Mouse (Mus musculus): ENCODE data around the gene Ppfibp1.
A peak's percentile ranks its signal among the peaks of the same experiment; 100 is the strongest.

Gene Ppfibp1

GRCm38 (mm10) chr6:147042291-147043290, 154.3 kb downstream of the Ppfibp1 start, which contains the start of gene Mrps35:
Gene Mrps35 (plus strand): TSS chr6:147042764.
- DNase-seq (ENCODE audit: low spot score): peak; percentile 95

GRCm38 (mm10) chr6:147043633-147044032, 155.3 kb downstream of the Ppfibp1 start:
- no peak for DNase-seq (ENCODE audit: low spot score)

GRCm38 (mm10) chr6:147049239-147049805, 161.0 kb downstream of the Ppfibp1 start:
- no peak for DNase-seq (ENCODE audit: low spot score)

GRCm38 (mm10) chr6:147051666-147052065, 163.4 kb downstream of the Ppfibp1 start:
- DNase-seq (ENCODE audit: low spot score): peak; percentile 34

- no peak for DNase-seq (ENCODE audit: low spot score)
Measured at GRCm38 (mm10) chr6:147052440-147052839, 164.2 kb downstream of the Ppfibp1 start.

GRCm38 (mm10) chr6:147053785-147054646, 165.7 kb downstream of the Ppfibp1 start:
- DNase-seq (ENCODE audit: low spot score): no peak

GRCm38 (mm10) chr6:147055374-147055977, 167.2 kb downstream of the Ppfibp1 start:
- no peak for DNase-seq (ENCODE audit: low spot score)

GRCm38 (mm10) chr6:147059326-147059725, 171.0 kb downstream of the Ppfibp1 start:
- peak; percentile 49 for DNase-seq (ENCODE audit: low spot score)

- DNase-seq (ENCODE audit: low spot score): peak; percentile 30
Measured at GRCm38 (mm10) chr6:147061630-147062029, 173.3 kb downstream of the Ppfibp1 start.

- DNase-seq (ENCODE audit: low spot score): peak; percentile 34
Measured at GRCm38 (mm10) chr6:147062034-147062433, 173.7 kb downstream of the Ppfibp1 start.

GRCm38 (mm10) chr6:147062694-147063093, 174.4 kb downstream of the Ppfibp1 start:
- DNase-seq (ENCODE audit: low spot score): no peak

- DNase-seq (ENCODE audit: low spot score): no peak
Measured at GRCm38 (mm10) chr6:147064226-147064943, 176.1 kb downstream of the Ppfibp1 start.

GRCm38 (mm10) chr6:147064944-147065261, 176.6 kb downstream of the Ppfibp1 start:
- no peak for DNase-seq (ENCODE audit: low spot score)

- no peak for DNase-seq (ENCODE audit: low spot score)
Measured at GRCm38 (mm10) chr6:147075808-147076387, 187.6 kb downstream of the Ppfibp1 start.

GRCm38 (mm10) chr6:147076878-147077277, 188.6 kb downstream of the Ppfibp1 start:
- DNase-seq (ENCODE audit: low spot score): no peak

- DNase-seq (ENCODE audit: low spot score): no peak
Measured at GRCm38 (mm10) chr6:147079919-147080318, 191.6 kb downstream of the Ppfibp1 start.
